Mouse (Mus musculus) myocyte (in vitro differentiated cells): ENCODE results near the gene Pakap.

Experiments
- CEBPB ChIP-seq: IDR thresholded peaks from 2 replicates; pipeline ENCODE4 v1.6.1; 2011; ENCODE audit warnings: mild to moderate bottlenecking, moderate library complexity; ENCODE audit not compliant: poor library complexity, insufficient read depth, severe bottlenecking
- E2F4 ChIP-seq: IDR thresholded peaks from one replicate; pipeline ENCODE4 v1.6.1; 2011; ENCODE audit warnings: mild to moderate bottlenecking, control low read depth, moderate library complexity; ENCODE audit not compliant: insufficient read depth
- MAX ChIP-seq: IDR thresholded peaks from one replicate; pipeline ENCODE4 v1.6.1; 2011; ENCODE audit warnings: low read depth, mild to moderate bottlenecking, control low read depth
- MYOD1 ChIP-seq, 3 experiments: IDR thresholded peaks; one replicate each; pipeline ENCODE4 v1.6.1; 2011; ENCODE audit warnings: control low read depth in 2 of 3, low read depth in 2 of 3, mild to moderate bottlenecking in 2 of 3, moderate library complexity in 1 of 3; ENCODE audit not compliant: insufficient read length in 2 of 3, control insufficient read depth in 1 of 3
- MYOG ChIP-seq, 3 experiments: IDR thresholded peaks; one replicate each; pipeline ENCODE4 v1.6.1; 2011; ENCODE audit warnings: control low read depth in 2 of 3, low read depth in 2 of 3, mild to moderate bottlenecking in 2 of 3; ENCODE audit not compliant: insufficient read length in 2 of 3, control insufficient read depth in 1 of 3, insufficient read depth in 1 of 3
- POLR2A ChIP-seq: IDR thresholded peaks from one replicate; pipeline ENCODE4 v1.6.1; 2011; ENCODE audit warnings: low read depth, mild to moderate bottlenecking, control low read depth, moderate library complexity; ENCODE audit not compliant: insufficient read length
- POLR2AphosphoS2 ChIP-seq: IDR thresholded peaks from one replicate; pipeline ENCODE4 v1.6.1; 2011; ENCODE audit warnings: low read depth, control low read depth; ENCODE audit not compliant: insufficient read length
- REST ChIP-seq: IDR thresholded peaks from one replicate; pipeline ENCODE4 v1.6.1; 2011; ENCODE audit warnings: mild to moderate bottlenecking, control low read depth, moderate library complexity; ENCODE audit not compliant: insufficient read depth, insufficient read length
- SRF ChIP-seq: IDR thresholded peaks from one replicate; pipeline ENCODE4 v1.6.1; 2011; ENCODE audit warnings: low read depth; ENCODE audit not compliant: control insufficient read depth, insufficient read length
- TCF12 ChIP-seq: IDR thresholded peaks from one replicate; pipeline ENCODE4 v1.6.1; 2011; ENCODE audit warnings: mild to moderate bottlenecking, control low read depth; ENCODE audit not compliant: poor library complexity, insufficient read depth, severe bottlenecking
- TCF3 ChIP-seq: IDR thresholded peaks from one replicate; pipeline ENCODE4 v1.6.1; 2011; ENCODE audit warnings: low read depth, control low read depth; ENCODE audit not compliant: insufficient read length
- USF1 ChIP-seq: IDR thresholded peaks from one replicate; pipeline ENCODE4 v1.6.1; 2011; ENCODE audit warnings: low read depth, mild to moderate bottlenecking, control low read depth, moderate library complexity

GRCm38 (mm10) chr4:57906708-57907107 is 338.7 kb downstream of the Pakap start:
- no peak for TF ChIP-seq TCF12
- no peak for TF ChIP-seq POLR2A
- TF ChIP-seq MAX = no peak
- no peak for TF ChIP-seq TCF3
- TF ChIP-seq MYOG (IDR thresholded peaks at IDR 0.05; ENCODE audit: control insufficient read depth in 1 of 3, insufficient read depth in 1 of 3, insufficient read length in 2 of 3, low read depth in 2 of 3) = no peak
- no peak for TF ChIP-seq POLR2AphosphoS2
- no peak for TF ChIP-seq USF1
- no peak for TF ChIP-seq SRF
- no peak for TF ChIP-seq MYOD1 (IDR thresholded peaks at IDR 0.05; ENCODE audit: control insufficient read depth in 1 of 3, insufficient read length in 2 of 3, low read depth in 2 of 3)
- no peak for TF ChIP-seq CEBPB
- TF ChIP-seq REST = no peak
- TF ChIP-seq E2F4 = no peak
